Mouse (Mus musculus) ES-E14 (cell line): ENCODE data around the gene Slc16a5. TPM values are rescaled to one million over a fixed set of nuclear protein-coding genes. Genes with fewer than 3 reads are reported as not detected.

ENCODE experiments used
- DNase-seq: peaks from one replicate; pipeline ENCODE4 v3.0.0-alpha.2; 2013; ENCODE audit warnings: low read depth, low spot score
- H3K27ac ChIP-seq: 2 replicates; pipeline ENCODE4 v1.5.1; 2012; ENCODE audit warnings: low read depth, mild to moderate bottlenecking, low read length, moderate library complexity, mixed read lengths; ENCODE audit not compliant: poor library complexity, insufficient read depth, severe bottlenecking
- H3K36me3 ChIP-seq: 2 replicates; pipeline ENCODE4 v1.6.1; 2012; ENCODE audit warnings: mild to moderate bottlenecking, low read length, moderate library complexity, mixed read lengths; ENCODE audit not compliant: control insufficient read depth, poor library complexity, insufficient read depth, severe bottlenecking
- H3K4me1 ChIP-seq, 2 experiments: fragments of 150-350 bp in 1 of 2; sonication (generic) in 1 of 2; 2 replicates each; pipeline ENCODE4 v1.6.1; 2012; ENCODE audit warnings: low read length in 2 of 2, mild to moderate bottlenecking in 1 of 2, mixed read lengths in 1 of 2; ENCODE audit not compliant: control insufficient read depth in 2 of 2, insufficient read depth in 2 of 2, poor library complexity in 1 of 2
- H3K4me3 ChIP-seq, 2 experiments: fragments of 150-350 bp in 1 of 2; sonication (generic) in 1 of 2; 2 replicates each; pipeline ENCODE4 v1.5.1; 2012; ENCODE audit warnings: low read length in 2 of 2, low read depth in 1 of 2, mild to moderate bottlenecking in 1 of 2, mixed read lengths in 1 of 2; ENCODE audit not compliant: insufficient read depth in 1 of 2, poor library complexity in 1 of 2, severe bottlenecking in 1 of 2
- H3K9ac ChIP-seq: 2 replicates; pipeline ENCODE4 v1.6.1; 2012; ENCODE audit warnings: low read depth, mild to moderate bottlenecking, low read length, mixed read lengths; ENCODE audit not compliant: poor library complexity, insufficient read depth, severe bottlenecking
- H3K9me3 ChIP-seq: fragments of 150-350 bp; sonication (generic); 2 replicates; pipeline ENCODE4 v1.6.1; 2012; ENCODE audit warnings: low read depth, mild to moderate bottlenecking, low read length; ENCODE audit not compliant: control insufficient read depth, insufficient read depth
- CHD2 ChIP-seq: IDR thresholded peaks from 2 replicates; pipeline ENCODE4 v1.6.1; 2014; ENCODE audit warnings: mild to moderate bottlenecking, low read depth, low read length, inconsistent platforms
- HCFC1 ChIP-seq: IDR thresholded peaks from 2 replicates; pipeline ENCODE4 v1.6.1; 2012; ENCODE audit warnings: low read length, inconsistent platforms, borderline replicate concordance; ENCODE audit not compliant: insufficient read depth
- MAFK ChIP-seq: IDR thresholded peaks from 2 replicates; pipeline ENCODE4 v1.6.1; 2014; ENCODE audit warnings: mild to moderate bottlenecking, low read depth, low read length, inconsistent platforms; ENCODE audit not compliant: insufficient read depth
- ZC3H11A ChIP-seq: IDR thresholded peaks from 2 replicates; pipeline ENCODE4 v1.6.1; 2012; ENCODE audit warnings: low read depth, mild to moderate bottlenecking, inconsistent platforms, low read length, borderline replicate concordance
- ZNF384 ChIP-seq: IDR thresholded peaks from 2 replicates; pipeline ENCODE4 v1.6.1; 2012; ENCODE audit warnings: low read depth, low read length, inconsistent platforms
- in situ Hi-C, 2 experiments: fragments of 600-800 bp; cut with MboI; formaldehyde crosslinking; loops; one replicate each; pipeline ENCODE4 v1.15.1; 2025; ENCODE audit warnings: low sequenced_read_pairs in 2 of 2, inconsistent platforms in 1 of 2; ENCODE audit not compliant: unreplicated experiment in 2 of 2
- total RNA-seq: library from RNA; depleted of rRNA; stranded (reverse); fragments of 300-350 nt; gene quantifications from 2 replicates; pipeline ENCODE4 v1.2.3, GENCODE M21; 2012

Slc16a5 gene
- total RNA-seq, 1 experiment = 1.6 TPM

GRCm38 (mm10) chr11:115483278-115483677 is 21.0 kb downstream of the Slc16a5 start:
- peaks cover 0 to 4% of the 10 kb centered on the region in 2 experiments; a peak in 1 of 4 replicates for H3K4me1 ChIP-seq
- H3K27ac ChIP-seq = no peak overlapping the region
- no peaks in the 10 kb centered on the region for H3K9me3 ChIP-seq
- no peak overlapping the region for H3K9ac ChIP-seq
- H3K4me3 ChIP-seq = no peak overlapping the region
- TF ChIP-seq CHD2 = no peak
- no peak for TF ChIP-seq ZC3H11A
- no peak for TF ChIP-seq HCFC1
- no peak for TF ChIP-seq MAFK
- no peak for TF ChIP-seq ZNF384
- in situ Hi-C loops = no loop called here
- H3K36me3 ChIP-seq = no peaks in the 10 kb centered on the region
- DNase-seq = no peak

- in situ Hi-C loops = no loop called here
- DNase-seq = peak; percentile 68
- Histone ChIP-seq H3K4me3 (no peak overlapping the region), H3K4me1 (peaks cover 0 to 4% of the 10 kb centered on the region in 2 experiments; a peak in 1 of 4 replicates), H3K36me3 (no peaks in the 10 kb centered on the region), H3K27ac (no peak overlapping the region), H3K9ac (no peak overlapping the region), H3K9me3 (no peaks in the 10 kb centered on the region)
- TF ChIP-seq HCFC1 (no peak), ZNF384 (no peak), MAFK (no peak), CHD2 (no peak), ZC3H11A (no peak)
Measured at GRCm38 (mm10) chr11:115483726-115484125, 21.5 kb downstream of the Slc16a5 start.

- DNase-seq = peak; percentile 40
- Histone ChIP-seq H3K4me1 (peaks cover 0 to 4% of the 10 kb centered on the region in 2 experiments; a peak in 1 of 4 replicates), H3K36me3 (peaks cover 9% of the 10 kb centered on the region; the same call in 1 of the 2 replicates), H3K27ac (peak overlapping the region; percentile 8; the same call in 1 of the 2 replicates), H3K4me3 (no peak overlapping the region), H3K9ac (no peak overlapping the region), H3K9me3 (no peaks in the 10 kb centered on the region)
- TF ChIP-seq HCFC1 = no peak
- no peak for TF ChIP-seq CHD2
- no peak for TF ChIP-seq ZC3H11A
- TF ChIP-seq ZNF384 = no peak
- TF ChIP-seq MAFK = no peak
- in situ Hi-C loops = no loop called here
Measured at GRCm38 (mm10) chr11:115485155-115485554, 22.9 kb downstream of the Slc16a5 start.

- Histone ChIP-seq H3K4me3 (no peak overlapping the region), H3K9ac (no peak overlapping the region), H3K27ac (no peak overlapping the region), H3K4me1 (peaks cover 0 to 12% of the 10 kb centered on the region in 2 experiments; a peak in 2 of 4 replicates), H3K9me3 (no peaks in the 10 kb centered on the region), H3K36me3 (peaks cover 9% of the 10 kb centered on the region; the same call in 1 of the 2 replicates)
- in situ Hi-C loops = no loop called here
- DNase-seq = no peak
- TF ChIP-seq CHD2 = no peak
- no peak for TF ChIP-seq MAFK
- TF ChIP-seq ZNF384 = no peak
- no peak for TF ChIP-seq ZC3H11A
Measured at GRCm38 (mm10) chr11:115488551-115489104, 26.4 kb downstream of the Slc16a5 start.
